Mouse (Mus musculus) megakaryocyte, embryonic 14.5 days (primary cell): Measurements from ENCODE around the gene Trp73.

Experiments
- FLI1 ChIP-seq: IDR thresholded peaks from 2 replicates; pipeline ENCODE4 v1.6.1; 2012; ENCODE audit warnings: low read length, inconsistent platforms, mixed read lengths
- GATA1 ChIP-seq: IDR thresholded peaks from 3 replicates; pipeline ENCODE4 v1.6.1; 2012; ENCODE audit warnings: mixed read lengths, low read length, inconsistent platforms, borderline replicate concordance

- TF ChIP-seq GATA1 (no peak), FLI1 (no peak)
Measured at GRCm38 (mm10) chr4:154127273-154127672, 12.7 kb downstream of the Trp73 start.
